Mouse (Mus musculus): ENCODE measurements around the gene Caln1. TPM values are rescaled to one million over a fixed set of nuclear protein-coding genes. Genes with fewer than 3 reads are reported as not detected.

Caln1 gene
- polyA plus RNA-seq, 1 experiment from 2014 or later = 0.31 TPM

- H3K9me3 ChIP-seq (ENCODE audit: control insufficient read depth, low read length) = no peaks in the 10 kb centered on the region
- no peaks in the 10 kb centered on the region for H3K36me3 ChIP-seq (ENCODE audit: control insufficient read depth, insufficient read depth, low read length)
- no peak for ATAC-seq (ENCODE audit: insufficient number of reproducible peaks, insufficient read depth, low FRiP score, low read depth)
- no peaks in the 10 kb centered on the region for H3K4me1 ChIP-seq (ENCODE audit: control insufficient read depth in 2 of 2, insufficient read depth in 2 of 2, low read length in 2 of 2)
- H3K4me3 ChIP-seq (ENCODE audit: control insufficient read depth in 1 of 2, insufficient read depth in 1 of 2, low read depth in 1 of 2, low read length in 2 of 2) = no peak overlapping the region
- no peak overlapping the region for H3K4me2 ChIP-seq (ENCODE audit: low read length)
- H3K27ac ChIP-seq (replicated peaks in 1 of 2; ENCODE audit: control insufficient read depth in 1 of 2, insufficient read depth in 1 of 2, low read depth in 2 of 2, low read length in 2 of 2) = no peak overlapping the region
- H3K27me3 ChIP-seq (ENCODE audit: control insufficient read depth, insufficient read depth, low read length) = no peaks in the 10 kb centered on the region
- 56% methylated on average over 12 of the region's 12 CpGs for WGBS
- H3K9ac ChIP-seq (ENCODE audit: low read length) = no peak overlapping the region
These were observed 107.5 kb downstream of the Caln1 start for GRCm38 (mm10) chr5:130476741-130477140.

- ATAC-seq (ENCODE audit: insufficient number of reproducible peaks, insufficient read depth, low FRiP score, low read depth) = no peak
- H3K4me3 ChIP-seq (ENCODE audit: control insufficient read depth in 1 of 2, insufficient read depth in 1 of 2, low read depth in 1 of 2, low read length in 2 of 2) = no peak overlapping the region
- 61% methylated on average over 1 of the region's 1 CpGs for WGBS
These were observed 111.0 kb downstream of the Caln1 start for GRCm38 (mm10) chr5:130480290-130480689.

GRCm38 (mm10) chr5:130491471-130491870, 122.2 kb downstream of the Caln1 start:
- WGBS = 80% methylated on average over 5 of the region's 5 CpGs
- Histone ChIP-seq H3K36me3 (ENCODE audit: control insufficient read depth, insufficient read depth, low read length) (no peaks in the 10 kb centered on the region), H3K9ac (ENCODE audit: low read length) (no peak overlapping the region), H3K4me3 (ENCODE audit: control insufficient read depth in 1 of 2, insufficient read depth in 1 of 2, low read depth in 1 of 2, low read length in 2 of 2) (no peak overlapping the region), H3K4me2 (ENCODE audit: low read length) (no peak overlapping the region), H3K4me1 (ENCODE audit: control insufficient read depth in 2 of 2, insufficient read depth in 2 of 2, low read length in 2 of 2) (no peaks in the 10 kb centered on the region), H3K27me3 (ENCODE audit: control insufficient read depth, insufficient read depth, low read length) (no peaks in the 10 kb centered on the region), H3K9me3 (ENCODE audit: control insufficient read depth, low read length) (no peaks in the 10 kb centered on the region), H3K27ac (replicated peaks in 1 of 2; ENCODE audit: control insufficient read depth in 1 of 2, insufficient read depth in 1 of 2, low read depth in 2 of 2, low read length in 2 of 2) (no peak overlapping the region)
- ATAC-seq (ENCODE audit: insufficient number of reproducible peaks, insufficient read depth, low FRiP score, low read depth) = no peak

More at GRCm38 (mm10) chr5:130480290-130480689, 111.0 kb downstream of the Caln1 start:
- no peaks in the 10 kb centered on the region for H3K36me3 ChIP-seq (ENCODE audit: control insufficient read depth, insufficient read depth, low read length)
- H3K4me2 ChIP-seq (ENCODE audit: low read length) = no peak overlapping the region
- no peaks in the 10 kb centered on the region for H3K27me3 ChIP-seq (ENCODE audit: control insufficient read depth, insufficient read depth, low read length)
- no peaks in the 10 kb centered on the region for H3K4me1 ChIP-seq (ENCODE audit: control insufficient read depth in 2 of 2, insufficient read depth in 2 of 2, low read length in 2 of 2)
- no peaks in the 10 kb centered on the region for H3K9me3 ChIP-seq (ENCODE audit: control insufficient read depth, low read length)
- no peak overlapping the region for H3K27ac ChIP-seq (replicated peaks in 1 of 2; ENCODE audit: control insufficient read depth in 1 of 2, insufficient read depth in 1 of 2, low read depth in 2 of 2, low read length in 2 of 2)
- H3K9ac ChIP-seq (ENCODE audit: low read length) = no peak overlapping the region

GRCm38 (mm10) chr5:130492305-130492704, 123.0 kb downstream of the Caln1 start:
- Histone ChIP-seq H3K4me1 (ENCODE audit: control insufficient read depth in 2 of 2, insufficient read depth in 2 of 2, low read length in 2 of 2) (no peaks in the 10 kb centered on the region), H3K9ac (ENCODE audit: low read length) (no peak overlapping the region), H3K27ac (replicated peaks in 1 of 2; ENCODE audit: control insufficient read depth in 1 of 2, insufficient read depth in 1 of 2, low read depth in 2 of 2, low read length in 2 of 2) (no peak overlapping the region), H3K36me3 (ENCODE audit: control insufficient read depth, insufficient read depth, low read length) (no peaks in the 10 kb centered on the region), H3K27me3 (ENCODE audit: control insufficient read depth, insufficient read depth, low read length) (no peaks in the 10 kb centered on the region), H3K4me2 (ENCODE audit: low read length) (no peak overlapping the region), H3K9me3 (ENCODE audit: control insufficient read depth, low read length) (no peaks in the 10 kb centered on the region), H3K4me3 (ENCODE audit: control insufficient read depth in 1 of 2, insufficient read depth in 1 of 2, low read depth in 1 of 2, low read length in 2 of 2) (no peak overlapping the region)
- 80% methylated on average over 7 of the region's 7 CpGs for WGBS
- no peak for ATAC-seq (ENCODE audit: insufficient number of reproducible peaks, insufficient read depth, low FRiP score, low read depth)

- 0 out of 2 replicates have a peak, but pooled peaks cover 5% of the 10 kb centered on the region for H3K9me3 ChIP-seq (ENCODE audit: control insufficient read depth, low read length)
- H3K27ac ChIP-seq (replicated peaks in 1 of 2; ENCODE audit: control insufficient read depth in 1 of 2, insufficient read depth in 1 of 2, low read depth in 2 of 2, low read length in 2 of 2) = no peak overlapping the region
- no peak overlapping the region for H3K9ac ChIP-seq (ENCODE audit: low read length)
- ATAC-seq (ENCODE audit: insufficient number of reproducible peaks, insufficient read depth, low FRiP score, low read depth) = no peak
- H3K27me3 ChIP-seq (ENCODE audit: control insufficient read depth, insufficient read depth, low read length) = no peaks in the 10 kb centered on the region
- 75% methylated on average over 9 of the region's 9 CpGs for WGBS
- no peak overlapping the region for H3K4me3 ChIP-seq (ENCODE audit: control insufficient read depth in 1 of 2, insufficient read depth in 1 of 2, low read depth in 1 of 2, low read length in 2 of 2)
- H3K4me2 ChIP-seq (ENCODE audit: low read length) = no peak overlapping the region
- no peaks in the 10 kb centered on the region for H3K4me1 ChIP-seq (ENCODE audit: control insufficient read depth in 2 of 2, insufficient read depth in 2 of 2, low read length in 2 of 2)
- no peaks in the 10 kb centered on the region for H3K36me3 ChIP-seq (ENCODE audit: control insufficient read depth, insufficient read depth, low read length)
These were observed 133.3 kb downstream of the Caln1 start for GRCm38 (mm10) chr5:130502541-130502940.

GRCm38 (mm10) chr5:130504891-130505290, 135.6 kb downstream of the Caln1 start:
- Histone ChIP-seq H3K4me3 (ENCODE audit: control insufficient read depth in 1 of 2, insufficient read depth in 1 of 2, low read depth in 1 of 2, low read length in 2 of 2) (no peak overlapping the region), H3K27ac (replicated peaks in 1 of 2; ENCODE audit: control insufficient read depth in 1 of 2, insufficient read depth in 1 of 2, low read depth in 2 of 2, low read length in 2 of 2) (no peak overlapping the region), H3K4me1 (ENCODE audit: control insufficient read depth in 2 of 2, insufficient read depth in 2 of 2, low read length in 2 of 2) (no peaks in the 10 kb centered on the region), H3K27me3 (ENCODE audit: control insufficient read depth, insufficient read depth, low read length) (no peaks in the 10 kb centered on the region), H3K36me3 (ENCODE audit: control insufficient read depth, insufficient read depth, low read length) (no peaks in the 10 kb centered on the region), H3K9ac (ENCODE audit: low read length) (no peak overlapping the region), H3K9me3 (ENCODE audit: control insufficient read depth, low read length) (0 out of 2 replicates have a peak, but pooled peaks cover 7% of the 10 kb centered on the region), H3K4me2 (ENCODE audit: low read length) (no peak overlapping the region)
- ATAC-seq (ENCODE audit: insufficient number of reproducible peaks, insufficient read depth, low FRiP score, low read depth) = no peak
- WGBS = 72% methylated on average over 5 of the region's 5 CpGs

GRCm38 (mm10) chr5:130510516-130510915, 141.3 kb downstream of the Caln1 start:
- 0 out of 2 replicates have a peak, but pooled peaks cover 13% of the 10 kb centered on the region for H3K9me3 ChIP-seq (ENCODE audit: control insufficient read depth, low read length)
- no peak for ATAC-seq (ENCODE audit: insufficient number of reproducible peaks, insufficient read depth, low FRiP score, low read depth)
- no peaks in the 10 kb centered on the region for H3K27me3 ChIP-seq (ENCODE audit: control insufficient read depth, insufficient read depth, low read length)
- no peaks in the 10 kb centered on the region for H3K4me1 ChIP-seq (ENCODE audit: control insufficient read depth in 2 of 2, insufficient read depth in 2 of 2, low read length in 2 of 2)
- WGBS = 87% methylated on average over 2 of the region's 2 CpGs
- no peak overlapping the region for H3K4me3 ChIP-seq (ENCODE audit: control insufficient read depth in 1 of 2, insufficient read depth in 1 of 2, low read depth in 1 of 2, low read length in 2 of 2)
- H3K36me3 ChIP-seq (ENCODE audit: control insufficient read depth, insufficient read depth, low read length) = no peaks in the 10 kb centered on the region
- no peak overlapping the region for H3K4me2 ChIP-seq (ENCODE audit: low read length)
- no peak overlapping the region for H3K9ac ChIP-seq (ENCODE audit: low read length)
- H3K27ac ChIP-seq (replicated peaks in 1 of 2; ENCODE audit: control insufficient read depth in 1 of 2, insufficient read depth in 1 of 2, low read depth in 2 of 2, low read length in 2 of 2) = no peak overlapping the region

- H3K4me1 ChIP-seq (ENCODE audit: control insufficient read depth in 2 of 2, insufficient read depth in 2 of 2, low read length in 2 of 2) = no peaks in the 10 kb centered on the region
- WGBS = 73% methylated on average over 6 of the region's 6 CpGs
These were observed 146.1 kb downstream of the Caln1 start for GRCm38 (mm10) chr5:130515395-130515794.

More at GRCm38 (mm10) chr5:130515395-130515794, 146.1 kb downstream of the Caln1 start:
- no peak overlapping the region for H3K4me3 ChIP-seq (ENCODE audit: control insufficient read depth in 1 of 2, insufficient read depth in 1 of 2, low read depth in 1 of 2, low read length in 2 of 2)
- H3K27ac ChIP-seq (replicated peaks in 1 of 2; ENCODE audit: control insufficient read depth in 1 of 2, insufficient read depth in 1 of 2, low read depth in 2 of 2, low read length in 2 of 2) = no peak overlapping the region
- no peaks in the 10 kb centered on the region for H3K27me3 ChIP-seq (ENCODE audit: control insufficient read depth, insufficient read depth, low read length)
- H3K4me2 ChIP-seq (ENCODE audit: low read length) = no peak overlapping the region
- H3K9ac ChIP-seq (ENCODE audit: low read length) = no peak overlapping the region
- H3K36me3 ChIP-seq (ENCODE audit: control insufficient read depth, insufficient read depth, low read length) = no peaks in the 10 kb centered on the region
- no peak for ATAC-seq (ENCODE audit: insufficient number of reproducible peaks, insufficient read depth, low FRiP score, low read depth)
- H3K9me3 ChIP-seq (ENCODE audit: control insufficient read depth, low read length) = 0 out of 2 replicates have a peak, but pooled peaks cover 5% of the 10 kb centered on the region

All from heart, embryonic 14.5 days (tissue).